ENCODE assay signal across 13 mouse cellular contexts in genomic region chrX:100821149-100821548, GRCm38 (mm10).
"Had no signal": no experiment of that assay in that cellular context is flagged by ENCODE, and none has a peak within 500 bp of the region (broad histone marks: within the 10 kb centered on the region; RNA-seq: fewer than 3 reads in every experiment).

No protein-coding gene starts in this region.

- H3K27ac ChIP-seq: left cerebral cortex, adult 2 months; limb, embryonic 10.5 days; liver, embryonic 15.5 days; midbrain, embryonic 15.5 days; stomach, postnatal 0 days had no signal

- DNase-seq: kidney, adult 2 months; kidney, postnatal 25 days; lung, adult 2 months; lung, postnatal 36 days; thymus, postnatal 4 days had no signal

- ATAC-seq: intestine, embryonic 16.5 days; lung, postnatal 0 days; midbrain, embryonic 15.5 days had no signal

- H3K4me1 ChIP-seq: limb, embryonic 10.5 days; liver, embryonic 15.5 days; midbrain, embryonic 15.5 days had no signal

- H3K36me3 ChIP-seq: liver, embryonic 15.5 days; midbrain, embryonic 15.5 days had no signal

- H3K4me3 ChIP-seq: left cerebral cortex, adult 2 months; limb, embryonic 10.5 days; liver, embryonic 15.5 days; midbrain, embryonic 15.5 days had no signal

- H3K27me3 ChIP-seq: liver, embryonic 15.5 days; midbrain, embryonic 15.5 days had no signal

- H3K9me3 ChIP-seq: limb, embryonic 10.5 days; liver, embryonic 15.5 days; midbrain, embryonic 15.5 days had no signal

- H3K9ac ChIP-seq: liver, embryonic 15.5 days; midbrain, embryonic 15.5 days had no signal

- H3K4me2 ChIP-seq: liver, embryonic 11.5 days; liver, embryonic 15.5 days; midbrain, embryonic 15.5 days had no signal
